Mouse (Mus musculus) hindbrain, embryonic 11.5 days (tissue): ENCODE measurements around the gene Spem1. TPM values are rescaled to one million over a fixed set of nuclear protein-coding genes. Genes with fewer than 3 reads are reported as not detected.

Experiments used
- ATAC-seq: fragments of 200-750 bp; cut with Nextera tagmentation; 2 replicates; pipeline ENCODE4 v1.8.0; 2017; ENCODE audit warnings: mild to moderate bottlenecking, moderate TSS enrichment, moderate library complexity; ENCODE audit not compliant: low FRiP score
- DNase-seq: peaks from one replicate; pipeline ENCODE4 v3.0.0-alpha.2; 2015; ENCODE audit warnings: low spot score
- H3K27ac ChIP-seq: fragments of 300-500 bp; sonication (generic); 2 replicates; pipeline ENCODE4 v1.5.1; 2014; ENCODE audit warnings: mild to moderate bottlenecking, low read depth, low read length
- H3K27me3 ChIP-seq: fragments of 300-500 bp; sonication (generic); 2 replicates; pipeline ENCODE4 v1.6.1; 2014; ENCODE audit warnings: mild to moderate bottlenecking, low read length, moderate library complexity, mixed read lengths; ENCODE audit not compliant: control insufficient read depth, insufficient read depth
- H3K36me3 ChIP-seq: fragments of 300-500 bp; sonication (generic); 2 replicates; pipeline ENCODE4 v1.6.1; 2014; ENCODE audit warnings: mild to moderate bottlenecking, low read length, moderate library complexity, mixed read lengths; ENCODE audit not compliant: control insufficient read depth, insufficient read depth
- H3K4me1 ChIP-seq: fragments of 300-500 bp; sonication (generic); replicated peaks from 2 replicates; pipeline ENCODE4 v1.6.1; 2014; ENCODE audit warnings: low read length, mixed read lengths; ENCODE audit not compliant: control insufficient read depth, insufficient read depth
- H3K4me2 ChIP-seq: fragments of 300-500 bp; sonication (generic); replicated peaks from 2 replicates; pipeline ENCODE4 v1.6.1; 2014; ENCODE audit warnings: mild to moderate bottlenecking, low read depth, low read length
- H3K4me3 ChIP-seq: fragments of 300-500 bp; sonication (generic); 2 replicates; pipeline ENCODE4 v1.5.1; 2014; ENCODE audit warnings: low read depth, low read length
- H3K9ac ChIP-seq: fragments of 300-500 bp; sonication (generic); 2 replicates; pipeline ENCODE4 v1.6.1; 2014; ENCODE audit warnings: low read depth, low read length
- H3K9me3 ChIP-seq: fragments of 300-500 bp; sonication (generic); 2 replicates; pipeline ENCODE4 v1.6.1; 2016; ENCODE audit warnings: low read length; ENCODE audit not compliant: control insufficient read depth
- WGBS: fragments of 180-500 bp; shearing (Covaris S2); extraction: QIAGEN DNeasy Blood & Tissue Kit; methylation state at CpG from one replicate; pipeline ENCODE4 v1.1.7; 2014; 5-methylcytosine and 5-hydroxymethylcytosine counted together
- polyA plus RNA-seq: library from polyadenylated mRNA; unstranded; fragments of >200 nt; fragmentation: Nextera tagmentation; extraction: Ambion mirVana; gene quantifications from 2 replicates; pipeline ENCODE4 v1.2.1, GENCODE M21; 2014

The Spem1 gene
- polyA plus RNA-seq, 1 experiment from 2014 or later, result 0.17 TPM

- ATAC-seq (no peak), DNase-seq (no peak)
- 74% methylated on average over 5 of the region's 5 CpGs for WGBS
- Histone ChIP-seq H3K27me3 (no peaks in the 10 kb centered on the region), H3K9ac (no peak overlapping the region), H3K36me3 (no peaks in the 10 kb centered on the region), H3K27ac (no peak overlapping the region), H3K4me3 (no peak overlapping the region), H3K4me1 (no peaks in the 10 kb centered on the region), H3K9me3 (no peaks in the 10 kb centered on the region), H3K4me2 (no peak overlapping the region)
Observed at GRCm38 (mm10) chr11:69789431-69789830, 32.5 kb downstream of the Spem1 start.

GRCm38 (mm10) chr11:69787306-69787705 lies 34.7 kb downstream of the Spem1 start:
- H3K4me1 ChIP-seq, result no peaks in the 10 kb centered on the region
- DNase-seq, result no peak
- H3K9ac ChIP-seq, result no peak overlapping the region
- ATAC-seq, result no peak
- no peak overlapping the region for H3K4me2 ChIP-seq
- no peak overlapping the region for H3K27ac ChIP-seq
- H3K9me3 ChIP-seq, result no peaks in the 10 kb centered on the region
- 82% methylated on average over 5 of the region's 5 CpGs for WGBS
- no peak overlapping the region for H3K4me3 ChIP-seq
- no peaks in the 10 kb centered on the region for H3K27me3 ChIP-seq
- no peaks in the 10 kb centered on the region for H3K36me3 ChIP-seq

DNA sequence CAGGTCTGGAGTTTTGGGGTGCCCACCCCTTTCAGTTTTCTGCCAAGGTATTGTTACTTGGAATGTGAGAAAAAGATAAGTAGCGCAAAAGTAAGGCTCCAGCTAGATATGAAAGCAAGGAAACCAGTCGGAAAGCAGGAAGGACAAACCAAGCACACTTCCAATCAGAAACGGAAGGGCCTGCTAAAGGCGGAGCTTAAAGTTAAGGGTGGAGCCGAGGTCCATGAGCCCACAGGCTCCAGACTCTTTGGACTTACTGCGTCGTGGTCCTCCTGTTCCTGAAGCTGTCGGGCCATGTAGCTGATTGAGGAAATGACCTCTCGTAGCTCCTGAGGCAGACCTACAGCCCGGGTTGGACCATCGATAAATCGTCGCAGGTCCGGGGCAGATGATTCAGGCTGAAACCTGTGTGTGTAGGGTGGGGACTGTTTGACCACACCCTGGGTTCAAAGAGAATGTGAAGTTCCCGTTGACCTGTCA lies 37.1 kb downstream of the Spem1 start:
- no peaks in the 10 kb centered on the region for H3K4me1 ChIP-seq
- H3K4me3 ChIP-seq, result no peak overlapping the region
- H3K36me3 ChIP-seq, result no peaks in the 10 kb centered on the region
- no peak for ATAC-seq
- no peaks in the 10 kb centered on the region for H3K27me3 ChIP-seq
- H3K9ac ChIP-seq, result no peak overlapping the region
- no peak overlapping the region for H3K4me2 ChIP-seq
- H3K9me3 ChIP-seq, result no peaks in the 10 kb centered on the region
- WGBS, result 40% methylated on average over 15 of the region's 15 CpGs
- H3K27ac ChIP-seq, result no peak overlapping the region
- DNase-seq, result no peak

DNA sequence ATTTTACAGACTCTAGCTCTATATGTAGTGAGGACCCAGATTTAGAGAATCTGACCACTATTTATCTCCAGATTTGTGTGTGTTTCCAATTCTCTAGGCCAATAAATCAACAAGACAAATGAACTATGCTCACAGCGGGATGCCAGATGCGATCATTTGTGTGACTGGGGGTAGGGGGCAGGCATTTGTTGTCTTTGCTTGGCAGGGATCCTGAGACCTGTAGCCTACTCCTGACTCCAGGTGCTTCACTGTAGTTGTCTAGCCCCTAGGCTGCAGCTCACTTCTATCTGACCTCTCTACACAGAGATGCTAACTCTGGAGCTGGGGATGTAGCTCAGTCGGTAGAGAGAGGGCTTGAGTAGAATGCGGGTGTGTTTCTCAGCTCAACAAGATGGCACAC lies 40.2 kb downstream of the Spem1 start:
- ATAC-seq (no peak), DNase-seq (no peak)
- Histone ChIP-seq H3K4me3 (no peak overlapping the region), H3K36me3 (no peaks in the 10 kb centered on the region), H3K9me3 (no peaks in the 10 kb centered on the region), H3K27me3 (peaks cover 6% of the 10 kb centered on the region; the same call in 1 of the 2 replicates), H3K4me2 (no peak overlapping the region), H3K9ac (no peak overlapping the region), H3K27ac (no peak overlapping the region), H3K4me1 (no peaks in the 10 kb centered on the region)
- 31% methylated on average over 4 of the region's 4 CpGs for WGBS

- Histone ChIP-seq H3K4me1 (no peaks in the 10 kb centered on the region), H3K4me2 (no peak overlapping the region), H3K36me3 (no peaks in the 10 kb centered on the region), H3K27ac (no peak overlapping the region), H3K9me3 (no peaks in the 10 kb centered on the region), H3K9ac (no peak overlapping the region), H3K4me3 (no peak overlapping the region), H3K27me3 (peaks cover 6% of the 10 kb centered on the region; the same call in 1 of the 2 replicates)
- DNase-seq (no peak), ATAC-seq (no peak)
- WGBS, result 50% methylated on average over 7 of the region's 7 CpGs
Observed at GRCm38 (mm10) chr11:69778985-69779384, 43.0 kb downstream of the Spem1 start.

- ATAC-seq, result no peak
- H3K4me2 ChIP-seq, result no peak overlapping the region
Observed at GRCm38 (mm10) chr11:69778258-69778982, 43.6 kb downstream of the Spem1 start.

GRCm38 (mm10) chr11:69777504-69778257 lies 44.3 kb downstream of the Spem1 start:
- no peak overlapping the region for H3K4me3 ChIP-seq
- H3K27me3 ChIP-seq, result peaks cover 6% of the 10 kb centered on the region; the same call in 1 of the 2 replicates
- 65% methylated on average over 25 of the region's 26 CpGs for WGBS
- ATAC-seq (no peak), DNase-seq (no peak)
- no peak overlapping the region for H3K4me2 ChIP-seq
- H3K9ac ChIP-seq, result no peak overlapping the region
- H3K27ac ChIP-seq, result no peak overlapping the region
- no peaks in the 10 kb centered on the region for H3K9me3 ChIP-seq
- no peaks in the 10 kb centered on the region for H3K36me3 ChIP-seq
- H3K4me1 ChIP-seq, result no peaks in the 10 kb centered on the region

More at GRCm38 (mm10) chr11:69778258-69778982, 43.6 kb downstream of the Spem1 start:
- no peak for DNase-seq
- Histone ChIP-seq H3K27me3 (peaks cover 6% of the 10 kb centered on the region; the same call in 1 of the 2 replicates), H3K27ac (no peak overlapping the region), H3K4me1 (no peaks in the 10 kb centered on the region), H3K36me3 (no peaks in the 10 kb centered on the region), H3K4me3 (no peak overlapping the region), H3K9me3 (no peaks in the 10 kb centered on the region), H3K9ac (no peak overlapping the region)
- 66% methylated on average over 23 of the region's 23 CpGs for WGBS

- Histone ChIP-seq H3K4me3 (no peak overlapping the region), H3K27me3 (peaks cover 6% of the 10 kb centered on the region; the same call in 1 of the 2 replicates), H3K9ac (no peak overlapping the region), H3K4me1 (no peaks in the 10 kb centered on the region), H3K36me3 (no peaks in the 10 kb centered on the region), H3K4me2 (no peak overlapping the region), H3K27ac (no peak overlapping the region), H3K9me3 (no peaks in the 10 kb centered on the region)
- DNase-seq (no peak), ATAC-seq (no peak)
- 82% methylated on average over 20 of the region's 20 CpGs for WGBS
Observed at GRCm38 (mm10) chr11:69776488-69776887, 45.5 kb downstream of the Spem1 start.
